Mouse (Mus musculus): Measurements from ENCODE around the gene Ccl7. TPM values are rescaled to one million over a fixed set of nuclear protein-coding genes. Genes with fewer than 3 reads are reported as not detected.

Ccl7 gene
- polyA plus RNA-seq, 2 experiments = 0.16 to 0.33 TPM

DNA sequence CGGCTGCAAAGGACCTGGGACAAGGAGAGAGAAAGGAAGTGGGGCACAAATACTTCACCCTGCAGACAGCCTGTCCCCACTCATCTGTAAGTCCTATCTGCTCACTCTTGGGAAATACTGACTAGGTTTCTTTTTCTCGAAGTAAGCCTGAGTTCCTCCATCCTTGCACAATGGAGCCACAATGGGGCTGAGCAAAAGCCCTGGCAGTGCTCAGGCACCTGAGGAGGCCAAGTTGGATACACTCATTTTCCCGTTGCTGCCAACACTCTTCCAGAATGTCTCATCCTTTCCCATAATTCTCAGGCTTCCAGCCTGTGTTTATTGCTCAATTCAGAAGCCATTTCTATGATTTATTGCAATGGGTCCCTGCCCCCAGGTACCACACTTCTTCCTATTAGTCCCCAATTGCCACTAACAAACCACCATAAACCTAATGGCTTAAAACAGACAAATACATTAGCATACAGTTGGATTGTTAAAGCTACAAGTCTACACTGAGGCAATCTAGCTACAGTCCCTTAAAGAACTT, 6.3 kb upstream of the Ccl7 start:
- no peak for TF ChIP-seq CTCF (IDR thresholded peaks at IDR 0.05; ENCODE audit: low read depth)
- TF ChIP-seq EP300 (IDR thresholded peaks at IDR 0.05; ENCODE audit: low read depth) = no peak
- ATAC-seq (ENCODE audit: insufficient read depth) (no peak), DNase-seq (ENCODE audit: low read depth in 3 of 3, low spot score in 3 of 3) (no peak)
- H3K4me3 ChIP-seq (ENCODE audit: insufficient read depth in 1 of 2, low read depth in 2 of 2, low read length in 2 of 2) = no peak overlapping the region
- 39% methylated on average over 3 of the region's 3 CpGs for WGBS (ENCODE audit: insufficient replicate concordance)
- no peak overlapping the region for H3K27ac ChIP-seq
- H3K9me3 ChIP-seq (ENCODE audit: control insufficient read depth, low read length) = no peaks in the 10 kb centered on the region
- H3K36me3 ChIP-seq (replicated peaks; ENCODE audit: control insufficient read depth, insufficient read depth, low read depth) = no peaks in the 10 kb centered on the region
- no peak overlapping the region for H3K9ac ChIP-seq (replicated peaks)
- H3K27me3 ChIP-seq (ENCODE audit: control insufficient read depth, insufficient read depth, low read length) = no peaks in the 10 kb centered on the region
- H3K4me2 ChIP-seq (ENCODE audit: low read depth) = no peak overlapping the region
- H3K4me1 ChIP-seq (replicated peaks; ENCODE audit: control insufficient read depth in 2 of 2, insufficient read depth in 2 of 2, low read length in 1 of 2) = no peaks in the 10 kb centered on the region; a peak in 1 of 4 replicates

DNA sequence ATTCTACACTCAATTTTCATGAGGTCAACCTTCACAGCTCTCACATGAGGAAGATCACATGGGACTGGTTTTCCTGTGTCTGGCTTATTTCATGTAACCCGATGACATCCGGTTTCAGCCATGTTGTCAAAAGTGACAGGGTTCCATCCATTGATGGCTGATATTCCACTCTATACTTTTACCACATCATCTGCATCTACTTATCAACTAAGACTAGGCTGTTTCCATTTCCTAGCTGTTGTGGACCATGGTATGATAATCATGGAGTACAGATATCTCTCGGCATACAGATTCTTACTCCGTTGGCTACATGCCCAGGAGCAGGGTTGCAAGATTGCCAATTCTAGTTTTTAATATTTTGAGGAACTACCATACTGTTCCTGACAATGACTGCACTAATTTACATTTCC, 3.8 kb upstream of the Ccl7 start:
- WGBS (ENCODE audit: insufficient replicate concordance) = 62% methylated on average over 4 of the region's 4 CpGs
- Histone ChIP-seq H3K4me2 (ENCODE audit: low read depth) (no peak overlapping the region), H3K27me3 (ENCODE audit: control insufficient read depth, insufficient read depth, low read length) (no peaks in the 10 kb centered on the region), H3K4me3 (ENCODE audit: insufficient read depth in 1 of 2, low read depth in 2 of 2, low read length in 2 of 2) (no peak overlapping the region), H3K9me3 (ENCODE audit: control insufficient read depth, low read length) (no peaks in the 10 kb centered on the region), H3K27ac (no peak overlapping the region), H3K36me3 (replicated peaks; ENCODE audit: control insufficient read depth, insufficient read depth, low read depth) (no peaks in the 10 kb centered on the region), H3K9ac (replicated peaks) (no peak overlapping the region), H3K4me1 (replicated peaks; ENCODE audit: control insufficient read depth in 2 of 2, insufficient read depth in 2 of 2, low read length in 1 of 2) (no peaks in the 10 kb centered on the region; a peak in 1 of 4 replicates)
- no peak for TF ChIP-seq EP300 (IDR thresholded peaks at IDR 0.05; ENCODE audit: low read depth)
- no peak for TF ChIP-seq CTCF (IDR thresholded peaks at IDR 0.05; ENCODE audit: low read depth)
- no peak for ATAC-seq (ENCODE audit: insufficient read depth)
- no peak for DNase-seq (ENCODE audit: low read depth in 3 of 3, low spot score in 3 of 3)

- 21% methylated on average over 6 of the region's 6 CpGs for WGBS (ENCODE audit: insufficient replicate concordance)
- H3K9me3 ChIP-seq (ENCODE audit: control insufficient read depth, low read length) = no peaks in the 10 kb centered on the region
- ATAC-seq (ENCODE audit: insufficient read depth) (no peak), DNase-seq (ENCODE audit: low read depth in 3 of 3, low spot score in 3 of 3) (peak in 1 of 3 experiments; percentile 20)
- no peak overlapping the region for H3K4me3 ChIP-seq (ENCODE audit: insufficient read depth in 1 of 2, low read depth in 2 of 2, low read length in 2 of 2)
- TF ChIP-seq EP300 (IDR thresholded peaks at IDR 0.05; ENCODE audit: low read depth) = no peak
- peak; percentile 57 for TF ChIP-seq CTCF (IDR thresholded peaks at IDR 0.05; ENCODE audit: low read depth)
- no peak overlapping the region for H3K4me2 ChIP-seq (ENCODE audit: low read depth)
- no peaks in the 10 kb centered on the region for H3K27me3 ChIP-seq (ENCODE audit: control insufficient read depth, insufficient read depth, low read length)
- no peaks in the 10 kb centered on the region for H3K4me1 ChIP-seq (replicated peaks; ENCODE audit: control insufficient read depth in 2 of 2, insufficient read depth in 2 of 2, low read length in 1 of 2)
- no peaks in the 10 kb centered on the region for H3K36me3 ChIP-seq (replicated peaks; ENCODE audit: control insufficient read depth, insufficient read depth, low read depth)
- H3K9ac ChIP-seq (replicated peaks) = no peak overlapping the region
- H3K27ac ChIP-seq = no peak overlapping the region
These were observed 2.4 kb downstream of the Ccl7 start for GRCm38 (mm10) chr11:82047746-82048415.

DNA sequence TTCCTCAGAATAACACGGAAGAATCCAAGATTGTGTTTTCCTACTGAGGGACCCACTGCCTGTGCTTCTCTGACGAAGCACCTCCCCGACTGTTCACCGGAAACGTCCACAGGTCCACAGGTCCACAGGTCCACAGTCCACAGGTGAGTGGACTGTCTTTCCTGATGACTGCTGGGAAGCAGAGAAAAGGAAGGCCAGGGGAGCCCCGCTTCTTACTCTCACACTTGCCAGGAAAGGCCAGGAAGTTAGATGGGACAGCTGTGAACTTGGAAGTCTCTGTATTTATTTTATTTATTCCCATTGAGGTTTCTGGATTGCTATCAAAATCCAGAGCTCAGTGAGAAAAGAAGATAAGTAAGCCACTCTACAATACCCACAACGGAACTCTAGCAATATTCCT, 8.3 kb downstream of the Ccl7 start:
- Histone ChIP-seq H3K27me3 (ENCODE audit: control insufficient read depth, insufficient read depth, low read length) (no peaks in the 10 kb centered on the region), H3K4me2 (ENCODE audit: low read depth) (no peak overlapping the region), H3K9ac (replicated peaks) (no peak overlapping the region), H3K36me3 (replicated peaks; ENCODE audit: control insufficient read depth, insufficient read depth, low read depth) (no peaks in the 10 kb centered on the region), H3K9me3 (ENCODE audit: control insufficient read depth, low read length) (no peaks in the 10 kb centered on the region), H3K27ac (no peak overlapping the region), H3K4me3 (ENCODE audit: insufficient read depth in 1 of 2, low read depth in 2 of 2, low read length in 2 of 2) (no peak overlapping the region), H3K4me1 (replicated peaks; ENCODE audit: control insufficient read depth in 2 of 2, insufficient read depth in 2 of 2, low read length in 1 of 2) (no peaks in the 10 kb centered on the region)
- no peak for TF ChIP-seq CTCF (IDR thresholded peaks at IDR 0.05; ENCODE audit: low read depth)
- no peak for TF ChIP-seq EP300 (IDR thresholded peaks at IDR 0.05; ENCODE audit: low read depth)
- ATAC-seq (ENCODE audit: insufficient read depth) = no peak
- WGBS (ENCODE audit: insufficient replicate concordance) = 70% methylated on average over 7 of the region's 7 CpGs
- DNase-seq (ENCODE audit: low read depth in 3 of 3, low spot score in 3 of 3) = no peak

DNA sequence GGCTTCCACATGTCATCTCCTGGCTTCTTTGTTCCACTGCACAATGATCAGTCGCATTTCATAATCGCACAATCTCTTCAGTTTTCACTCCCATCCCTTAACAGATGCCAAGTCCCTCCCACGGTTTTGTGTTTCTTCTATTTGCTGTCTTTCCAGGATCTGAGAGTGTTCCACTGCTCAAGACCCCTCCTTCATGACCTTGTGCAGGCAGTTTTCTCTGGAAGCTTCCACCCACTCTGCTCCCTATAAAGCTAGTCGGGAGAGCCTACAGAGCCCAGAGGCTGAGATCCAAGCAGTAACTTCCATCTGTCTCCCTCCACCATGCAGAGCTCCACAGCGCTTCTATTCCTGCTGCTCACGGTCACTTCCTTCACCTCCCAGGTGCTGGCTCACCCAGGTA, 12.1 kb downstream of the Ccl7 start, which contains the start of gene Ccl11:
Gene Ccl11, plus strand, starts transcription at position 178 of the 400 bp plus-strand sequence.
- TF ChIP-seq EP300 (IDR thresholded peaks at IDR 0.05; ENCODE audit: low read depth) (no peak), CTCF (IDR thresholded peaks at IDR 0.05; ENCODE audit: low read depth) (no peak)
- 72% methylated on average over 6 of the region's 6 CpGs for WGBS (ENCODE audit: insufficient replicate concordance)
- H3K4me3 ChIP-seq (ENCODE audit: insufficient read depth in 1 of 2, low read depth in 2 of 2, low read length in 2 of 2) = no peak within 1 kb of the TSS
- H3K27ac ChIP-seq = no peak within 1 kb of the TSS
- no peaks in the 10 kb centered on the region for H3K9me3 ChIP-seq (ENCODE audit: control insufficient read depth, low read length)
- ATAC-seq (ENCODE audit: insufficient read depth) (no peak), DNase-seq (ENCODE audit: low read depth in 3 of 3, low spot score in 3 of 3) (no peak)
- H3K27me3 ChIP-seq (ENCODE audit: control insufficient read depth, insufficient read depth, low read length) = no peaks in the 10 kb centered on the region
- no peak within 1 kb of the TSS for H3K9ac ChIP-seq (replicated peaks)
- H3K36me3 ChIP-seq (replicated peaks; ENCODE audit: control insufficient read depth, insufficient read depth, low read depth) = no peaks in the 10 kb centered on the region
- no peak within 1 kb of the TSS for H3K4me2 ChIP-seq (ENCODE audit: low read depth)
- no peaks in the 10 kb centered on the region for H3K4me1 ChIP-seq (replicated peaks; ENCODE audit: control insufficient read depth in 2 of 2, insufficient read depth in 2 of 2, low read length in 1 of 2)

Data from liver, embryonic 14.5 days (tissue).